Mouse (Mus musculus) liver, embryonic 11.5 days (tissue): ENCODE measurements around the gene Pknox1. TPM values are rescaled to one million over a fixed set of nuclear protein-coding genes. Genes with fewer than 3 reads are reported as not detected.

Experiments used
- ATAC-seq: fragments of 200-750 bp; cut with Nextera tagmentation; replicated peaks from 2 replicates; pipeline ENCODE4 v1.8.0; 2017; ENCODE audit warnings: moderate number of reproducible peaks, mild to moderate bottlenecking, moderate TSS enrichment, moderate library complexity; ENCODE audit not compliant: low FRiP score
- DNase-seq: peaks from one replicate; pipeline ENCODE4 v3.0.0-alpha.2; 2017; ENCODE audit warnings: low spot score
- H3K27ac ChIP-seq: fragments of 300-500 bp; sonication (generic); 2 replicates; pipeline ENCODE4 v1.5.1; 2014; ENCODE audit warnings: mild to moderate bottlenecking, low read depth, low read length, control low read depth
- H3K27me3 ChIP-seq: fragments of 300-500 bp; sonication (generic); replicated peaks from 2 replicates; pipeline ENCODE4 v1.6.1; 2014; ENCODE audit warnings: low read length, mixed read lengths; ENCODE audit not compliant: control insufficient read depth, insufficient read depth
- H3K36me3 ChIP-seq: fragments of 300-500 bp; sonication (generic); 2 replicates; pipeline ENCODE4 v1.6.1; 2014; ENCODE audit warnings: mild to moderate bottlenecking, low read length, moderate library complexity, mixed read lengths; ENCODE audit not compliant: control insufficient read depth, insufficient read depth
- H3K4me1 ChIP-seq: fragments of 300-500 bp; sonication (generic); replicated peaks from 2 replicates; pipeline ENCODE4 v1.6.1; 2014; ENCODE audit warnings: low read length, mixed read lengths; ENCODE audit not compliant: control insufficient read depth, insufficient read depth
- H3K4me2 ChIP-seq: fragments of 300-500 bp; sonication (generic); 2 replicates; pipeline ENCODE4 v1.6.1; 2014; ENCODE audit warnings: mild to moderate bottlenecking, control low read depth, moderate library complexity
- H3K4me3 ChIP-seq: fragments of 300-500 bp; sonication (generic); 2 replicates; pipeline ENCODE4 v1.5.1; 2014; ENCODE audit warnings: low read depth, low read length, control low read depth
- H3K9ac ChIP-seq: fragments of 300-500 bp; sonication (generic); 2 replicates; pipeline ENCODE4 v1.6.1; 2014; ENCODE audit warnings: low read depth, low read length, control low read depth
- H3K9me3 ChIP-seq: fragments of 300-500 bp; sonication (generic); 2 replicates; pipeline ENCODE4 v1.6.1; 2016; ENCODE audit warnings: low read length, inconsistent platforms, mixed read lengths; ENCODE audit not compliant: control insufficient read depth
- WGBS: fragments of 180-500 bp; shearing (Covaris S2); extraction: QIAGEN DNeasy Blood & Tissue Kit; methylation state at CpG from one replicate; pipeline ENCODE4 v1.1.7; 2014; 5-methylcytosine and 5-hydroxymethylcytosine counted together
- polyA plus RNA-seq: library from polyadenylated mRNA; unstranded; fragments of >200 nt; fragmentation: Nextera tagmentation; extraction: Ambion mirVana; gene quantifications from 2 replicates; pipeline ENCODE4 v1.2.1, GENCODE M21; 2014

Gene Pknox1
- polyA plus RNA-seq, 1 experiment from 2014 or later, result 25.8 TPM

GRCm38 (mm10) chr17:31563632-31564014 is 911 bp upstream of the Pknox1 start:
- H3K9ac ChIP-seq, result peak overlapping the region; percentile 67
- WGBS, result 18% methylated on average over 12 of the region's 12 CpGs
- H3K9me3 ChIP-seq, result no peaks in the 10 kb centered on the region
- peaks cover 23% of the 10 kb centered on the region for H3K4me1 ChIP-seq
- H3K4me2 ChIP-seq, result peak overlapping the region; percentile 76
- DNase-seq (peak; percentile 64), ATAC-seq (no peak)
- H3K36me3 ChIP-seq, result no peaks in the 10 kb centered on the region
- peak overlapping the region; percentile 81 for H3K27ac ChIP-seq
- no peaks in the 10 kb centered on the region for H3K27me3 ChIP-seq
- H3K4me3 ChIP-seq, result peak overlapping the region; percentile 44

- peaks cover 23% of the 10 kb centered on the region for H3K4me1 ChIP-seq
- DNase-seq, result no peak
- H3K4me2 ChIP-seq, result peak overlapping the region; percentile 94
- H3K27me3 ChIP-seq, result no peaks in the 10 kb centered on the region
- 0% methylated on average over 18 of the region's 44 CpGs for WGBS
- H3K27ac ChIP-seq, result peak overlapping the region; percentile 88
- peak overlapping the region; percentile 73 for H3K4me3 ChIP-seq
- no peak for ATAC-seq
- H3K9me3 ChIP-seq, result no peaks in the 10 kb centered on the region
- H3K9ac ChIP-seq, result peak overlapping the region; percentile 92
- no peaks in the 10 kb centered on the region for H3K36me3 ChIP-seq
These were observed 265 bp downstream of the Pknox1 start for GRCm38 (mm10) chr17:31564858-31565140.

- H3K4me1 ChIP-seq, result peaks cover 23% of the 10 kb centered on the region
- H3K36me3 ChIP-seq, result no peaks in the 10 kb centered on the region
- no peaks in the 10 kb centered on the region for H3K9me3 ChIP-seq
- peak overlapping the region; percentile 88 for H3K27ac ChIP-seq
- peak overlapping the region; percentile 73 for H3K4me3 ChIP-seq
- peak overlapping the region; percentile 92 for H3K9ac ChIP-seq
- H3K27me3 ChIP-seq, result no peaks in the 10 kb centered on the region
- peak; percentile 46 for DNase-seq
- peak; percentile 44 for ATAC-seq
- H3K4me2 ChIP-seq, result peak overlapping the region; percentile 94
- under 1% methylated on average over 62 of the region's 88 CpGs for WGBS
These were observed 865 bp downstream of the Pknox1 start for GRCm38 (mm10) chr17:31565141-31566056.

GRCm38 (mm10) chr17:31566276-31566675 is 1.7 kb downstream of the Pknox1 start:
- DNase-seq, result no peak
- WGBS, result 73% methylated on average over 6 of the region's 6 CpGs
- H3K9ac ChIP-seq, result peak overlapping the region; percentile 92
- ATAC-seq, result no peak
- H3K27me3 ChIP-seq, result no peaks in the 10 kb centered on the region
- H3K36me3 ChIP-seq, result no peaks in the 10 kb centered on the region
- H3K27ac ChIP-seq, result peak overlapping the region; percentile 88; the same call in 1 of the 2 replicates
- peak overlapping the region; percentile 94 for H3K4me2 ChIP-seq
- H3K4me3 ChIP-seq, result peak overlapping the region; percentile 73
- H3K4me1 ChIP-seq, result peaks cover 23% of the 10 kb centered on the region
- H3K9me3 ChIP-seq, result no peaks in the 10 kb centered on the region

- no peak overlapping the region for H3K9ac ChIP-seq
- H3K9me3 ChIP-seq, result no peaks in the 10 kb centered on the region
- H3K4me3 ChIP-seq, result no peak overlapping the region
- H3K4me1 ChIP-seq, result peaks cover 19% of the 10 kb centered on the region
- ATAC-seq, result no peak
- no peaks in the 10 kb centered on the region for H3K27me3 ChIP-seq
- 100% methylated on average over 1 of the region's 1 CpGs for WGBS
- no peak overlapping the region for H3K4me2 ChIP-seq
- no peak overlapping the region for H3K27ac ChIP-seq
- no peaks in the 10 kb centered on the region for H3K36me3 ChIP-seq
- no peak for DNase-seq
These were observed 5.2 kb downstream of the Pknox1 start for GRCm38 (mm10) chr17:31569756-31570155.

- H3K9me3 ChIP-seq, result no peaks in the 10 kb centered on the region
- H3K36me3 ChIP-seq, result no peaks in the 10 kb centered on the region
- DNase-seq (peak; percentile 64), ATAC-seq (peak; percentile 83)
- H3K27ac ChIP-seq, result no peak overlapping the region
- 82% methylated on average over 9 of the region's 9 CpGs for WGBS
- H3K9ac ChIP-seq, result no peak overlapping the region
- no peaks in the 10 kb centered on the region for H3K27me3 ChIP-seq
- H3K4me3 ChIP-seq, result no peak overlapping the region
- peaks cover 20% of the 10 kb centered on the region for H3K4me1 ChIP-seq
- no peak overlapping the region for H3K4me2 ChIP-seq
These were observed 5.9 kb downstream of the Pknox1 start for GRCm38 (mm10) chr17:31570321-31570925.

GRCm38 (mm10) chr17:31571689-31572088 is 7.2 kb downstream of the Pknox1 start:
- WGBS, result 90% methylated on average over 5 of the region's 5 CpGs
- H3K36me3 ChIP-seq, result no peaks in the 10 kb centered on the region
- no peak overlapping the region for H3K27ac ChIP-seq
- no peaks in the 10 kb centered on the region for H3K9me3 ChIP-seq
- ATAC-seq (no peak), DNase-seq (no peak)
- no peak overlapping the region for H3K4me2 ChIP-seq
- peaks cover 10% of the 10 kb centered on the region for H3K4me1 ChIP-seq
- no peak overlapping the region for H3K9ac ChIP-seq
- no peak overlapping the region for H3K4me3 ChIP-seq
- no peaks in the 10 kb centered on the region for H3K27me3 ChIP-seq

- DNase-seq (no peak), ATAC-seq (no peak)
- Histone ChIP-seq H3K4me1 (peaks cover 3% of the 10 kb centered on the region; the same call in 1 of the 2 replicates), H3K9ac (no peak overlapping the region), H3K9me3 (no peaks in the 10 kb centered on the region), H3K4me3 (no peak overlapping the region), H3K36me3 (no peaks in the 10 kb centered on the region), H3K27me3 (no peaks in the 10 kb centered on the region), H3K27ac (no peak overlapping the region), H3K4me2 (no peak overlapping the region)
- 64% methylated on average over 7 of the region's 7 CpGs for WGBS
These were observed 10.1 kb downstream of the Pknox1 start for GRCm38 (mm10) chr17:31574662-31575061.
